15 mouse cellular contexts compared by ENCODE assay signal in the genomic region with DNA sequence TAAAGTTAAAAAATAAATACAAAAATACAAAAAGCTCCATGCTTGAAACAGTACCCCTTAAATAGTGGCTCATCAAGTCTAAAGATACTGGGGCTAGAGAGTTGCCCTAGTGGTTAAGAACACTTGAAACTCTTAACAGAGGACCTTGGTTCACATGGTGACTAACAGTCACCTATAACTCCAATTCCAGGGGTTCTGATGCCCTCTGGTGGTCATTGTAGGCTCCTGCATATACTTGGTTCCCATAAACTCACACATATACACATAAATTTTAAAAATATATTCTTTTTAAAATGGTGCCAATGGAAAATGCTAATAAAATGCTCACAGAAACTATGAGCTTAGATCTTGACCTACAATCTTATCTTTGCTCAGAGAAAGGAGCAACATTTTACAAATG.
A peak's percentile ranks its signal among the peaks of the same experiment; 100 is the strongest.
DNase-seq lines count a peak whose midpoint lies in the region; ATAC-seq and TF ChIP-seq lines count a peak whose summit lies in the region.
"Had no signal": no experiment of that assay in that cellular context is flagged by ENCODE, and none has a peak within 500 bp of the region (broad histone marks: within the 10 kb centered on the region; RNA-seq: fewer than 3 reads in every experiment).

No protein-coding gene starts in this region.

- no peak overlapping the region for H3K4me3 ChIP-seq in heart, adult 2 months
- no peak overlapping the region for H3K4me3 ChIP-seq in midbrain, embryonic 11.5 days (ENCODE audit: low read depth, low read length)
- no peak overlapping the region for H3K4me3 ChIP-seq in midbrain, embryonic 15.5 days
- H3K4me3 ChIP-seq: lung, embryonic 15.5 days; midbrain, embryonic 12.5 days had no signal

- DNase-seq in heart, adult 2 months: no peak
- no peak for DNase-seq in heart, adult 9 months (ENCODE audit: low spot score in 2 of 2)
- peak; percentile 82 for DNase-seq in midbrain, embryonic 11.5 days (ENCODE audit: low spot score, missing footprints)
- no peak for DNase-seq in Patski (ENCODE audit: low read depth, low spot score)
- peak; percentile 37 for DNase-seq in retina, embryonic 14.5 days (ENCODE audit: low spot score)
- no peak for DNase-seq in thymus, postnatal 25 days
- DNase-seq in right cerebral cortex, adult 18-20 months: no peak
- DNase-seq: cerebellum, adult 8-10 months; kidney, postnatal 14 days; thymus, postnatal 36 days had no signal

- no peaks in the 10 kb centered on the region for H3K4me1 ChIP-seq in heart, adult 2 months (ENCODE audit: control insufficient read depth, insufficient read depth, low read length)
- no peaks in the 10 kb centered on the region for H3K4me1 ChIP-seq in midbrain, embryonic 11.5 days (ENCODE audit: control insufficient read depth, insufficient read depth, low read length)
- no peaks in the 10 kb centered on the region for H3K4me1 ChIP-seq in midbrain, embryonic 15.5 days
- H3K4me1 ChIP-seq: lung, embryonic 15.5 days; midbrain, embryonic 12.5 days had no signal

- H3K9ac ChIP-seq in heart, adult 2 months (ENCODE audit: low read depth, low read length): no peak overlapping the region
- no peak overlapping the region for H3K9ac ChIP-seq in midbrain, embryonic 11.5 days (ENCODE audit: low read length)
- no peak overlapping the region for H3K9ac ChIP-seq in midbrain, embryonic 15.5 days
- H3K9ac ChIP-seq: lung, embryonic 15.5 days; midbrain, embryonic 12.5 days had no signal

- H3K36me3 ChIP-seq in heart, adult 2 months (ENCODE audit: control insufficient read depth, insufficient read depth, low read length): no peaks in the 10 kb centered on the region
- no peaks in the 10 kb centered on the region for H3K36me3 ChIP-seq in midbrain, embryonic 11.5 days (ENCODE audit: control insufficient read depth, insufficient read depth, low read length)
- H3K36me3 ChIP-seq in midbrain, embryonic 15.5 days (replicated peaks): no peaks in the 10 kb centered on the region
- H3K36me3 ChIP-seq: lung, embryonic 15.5 days; midbrain, embryonic 12.5 days had no signal

- no peaks in the 10 kb centered on the region for H3K9me3 ChIP-seq in midbrain, embryonic 11.5 days (ENCODE audit: control insufficient read depth, low read length)
- H3K9me3 ChIP-seq in midbrain, embryonic 15.5 days: no peaks in the 10 kb centered on the region
- H3K9me3 ChIP-seq: lung, embryonic 15.5 days; midbrain, embryonic 12.5 days had no signal

- H3K27me3 ChIP-seq in heart, adult 2 months (ENCODE audit: control insufficient read depth, insufficient read depth, low read length): no peaks in the 10 kb centered on the region
- H3K27me3 ChIP-seq in midbrain, embryonic 11.5 days (ENCODE audit: control insufficient read depth, insufficient read depth, low read length): no peaks in the 10 kb centered on the region
- H3K27me3 ChIP-seq in midbrain, embryonic 15.5 days (replicated peaks): no peaks in the 10 kb centered on the region
- H3K27me3 ChIP-seq in Patski: no peaks in the 10 kb centered on the region
- H3K27me3 ChIP-seq: lung, embryonic 15.5 days; midbrain, embryonic 12.5 days had no signal

- TF ChIP-seq CTCF in heart, adult 2 months (IDR thresholded peaks at IDR 0.05): peak; percentile 35
- peak; percentile 57 for TF ChIP-seq CTCF in Patski (IDR thresholded peaks at IDR 0.05)

- no peak overlapping the region for H3K27ac ChIP-seq in heart, adult 2 months
- H3K27ac ChIP-seq in midbrain, embryonic 11.5 days (ENCODE audit: low read depth, low read length): no peak overlapping the region
- no peak overlapping the region for H3K27ac ChIP-seq in midbrain, embryonic 15.5 days
- H3K27ac ChIP-seq: lung, embryonic 15.5 days; midbrain, embryonic 12.5 days had no signal

- no peak for TF ChIP-seq POLR2A in heart, adult 2 months (IDR thresholded peaks at IDR 0.05; ENCODE audit: insufficient read depth, low read depth, low read length)

- H3K4me2 ChIP-seq in midbrain, embryonic 11.5 days: no peak overlapping the region
- no peak overlapping the region for H3K4me2 ChIP-seq in midbrain, embryonic 15.5 days
- H3K4me2 ChIP-seq: lung, embryonic 15.5 days; midbrain, embryonic 12.5 days had no signal

- in situ Hi-C loops in Patski (cut with MboI; ENCODE audit: low pct_unique_long_range_greater_than_20kb): no loop called here

- no peak for ATAC-seq in midbrain, embryonic 11.5 days (ENCODE audit: low FRiP score)
- ATAC-seq in midbrain, embryonic 15.5 days (replicated peaks): no peak
- no peak for ATAC-seq in Patski
- ATAC-seq: CD4-positive, CD25-positive, alpha-beta regulatory T cell, adult 4 months; forebrain, embryonic 16.5 days had no signal

- POLR2A ChIA-PET in Patski (lab: Charles Lee): no interaction called here

- CTCF ChIA-PET in Patski (lab: Charles Lee): interaction anchor here (1.2 to 1.6 kb wide), 2 partner anchors 10 to 24 kb away, joined by 4 read pairs; no protein-coding TSS in a partner anchor

- intact Hi-C loops in heart, adult 2 months (cut with DNase I): loop anchor here (2.0 kb wide), 1 partner anchor 207 kb away; no protein-coding TSS in a partner anchor

- no peaks in the 10 kb centered on the region for H3K79me2 ChIP-seq in heart, adult 2 months (replicated peaks; ENCODE audit: control insufficient read depth, insufficient read depth, low read length)

- no peak for TF ChIP-seq EP300 in heart, adult 2 months (IDR thresholded peaks at IDR 0.05; ENCODE audit: insufficient read depth, low read depth, low read length)

Comparison
In these comparisons a context has a peak if more than half of its experiments do, and no peak if none do; other contexts are left out.
1. DNase-seq: peak in midbrain, embryonic 11.5 days (single experiment) and retina, embryonic 14.5 days (single experiment); none in heart, adult 2 months (0 of 2), heart, adult 9 months (0 of 2), Patski (single experiment), thymus, postnatal 25 days (single experiment) and right cerebral cortex, adult 18-20 months (single experiment).